11 mouse cellular contexts compared by ENCODE assay signal in the genomic region with DNA sequence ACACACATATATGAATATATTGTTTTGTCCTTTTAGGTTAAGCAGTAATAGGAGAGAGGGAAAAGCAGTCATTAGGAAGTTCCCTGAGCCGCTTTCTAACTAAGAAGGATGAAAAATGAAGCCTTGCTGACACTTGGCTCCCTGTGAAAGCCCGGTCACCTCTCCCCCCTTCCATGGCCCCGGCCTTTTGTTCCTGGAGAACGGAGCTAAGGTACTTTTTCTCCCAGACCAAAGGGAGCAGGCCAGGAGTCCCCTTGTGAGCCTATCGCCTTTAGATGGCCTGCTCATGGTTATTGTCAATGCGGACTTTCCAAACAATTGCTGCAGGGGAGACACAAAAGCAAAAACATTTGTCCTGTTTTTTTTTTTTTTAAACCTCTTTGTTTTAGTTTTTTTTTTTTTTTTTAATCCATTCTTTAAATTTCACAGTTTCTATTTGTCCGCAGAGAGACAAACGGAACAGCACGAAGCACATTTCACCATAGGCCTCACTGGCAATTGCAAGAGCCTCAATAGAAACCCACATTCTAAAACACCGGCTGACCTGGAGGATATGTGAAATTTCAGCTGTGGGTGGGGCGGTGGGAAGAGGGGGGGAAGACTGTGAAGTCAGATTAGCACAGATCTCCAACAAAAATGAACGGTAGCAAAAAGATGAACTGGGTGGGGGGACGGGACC.
DNase-seq lines count a peak whose midpoint lies in the region; ATAC-seq and TF ChIP-seq lines count a peak whose summit lies in the region.
"Had no signal": no experiment of that assay in that cellular context is flagged by ENCODE, and none has a peak within 500 bp of the region (broad histone marks: within the 10 kb centered on the region; RNA-seq: fewer than 3 reads in every experiment).

No protein-coding gene starts in this region.

- TF ChIP-seq CTCF in embryonic fibroblast, embryonic 13.5 days (IDR thresholded peaks at IDR 0.05; ENCODE audit: borderline replicate concordance, insufficient read depth, low read length) = no peak

- no peak for DNase-seq in liver, embryonic 13.5 days
- DNase-seq in liver, embryonic 11.5 days (ENCODE audit: low spot score) = no peak
- no peak for DNase-seq in frontal cortex, adult 2 months (ENCODE audit: extremely low spot score in 1 of 2, low spot score in 1 of 2)
- no peak for DNase-seq in kidney, postnatal 36 days
- no peak for DNase-seq in lung, adult 18-20 months
- DNase-seq: cerebellum, adult 8-10 months; lung, adult 2 months had no signal

- 45% methylated on average over 13 of the region's 13 CpGs for WGBS in liver, embryonic 13.5 days (ENCODE audit: insufficient replicate concordance)
- WGBS in liver, embryonic 11.5 days = 39% methylated on average over 13 of the region's 13 CpGs
- WGBS in intestine, embryonic 15.5 days = 53% methylated on average over 13 of the region's 13 CpGs
- WGBS in neural tube, embryonic 12.5 days = 13% methylated on average over 13 of the region's 13 CpGs

- peaks cover 83% of the 10 kb centered on the region for H3K27me3 ChIP-seq in liver, embryonic 13.5 days
- peaks cover 31% of the 10 kb centered on the region for H3K27me3 ChIP-seq in liver, embryonic 11.5 days (replicated peaks; ENCODE audit: control insufficient read depth, insufficient read depth, low read length)
- H3K27me3 ChIP-seq in intestine, embryonic 15.5 days (replicated peaks) = no peaks in the 10 kb centered on the region
- H3K27me3 ChIP-seq in neural tube, embryonic 12.5 days (replicated peaks) = no peaks in the 10 kb centered on the region
- H3K27me3 ChIP-seq: Patski had no signal

- H3K4me1 ChIP-seq in liver, embryonic 13.5 days (replicated peaks) = peaks cover 57% of the 10 kb centered on the region
- peaks cover 49% of the 10 kb centered on the region for H3K4me1 ChIP-seq in liver, embryonic 11.5 days (replicated peaks; ENCODE audit: control insufficient read depth, insufficient read depth, low read length)
- peaks cover 18% of the 10 kb centered on the region for H3K4me1 ChIP-seq in embryonic fibroblast, embryonic 13.5 days (ENCODE audit: control insufficient read depth, insufficient read depth, low read length)
- H3K4me1 ChIP-seq in intestine, embryonic 15.5 days (replicated peaks) = peaks cover 62% of the 10 kb centered on the region
- H3K4me1 ChIP-seq in neural tube, embryonic 12.5 days = peaks cover 86% of the 10 kb centered on the region

- H3K9ac ChIP-seq in liver, embryonic 13.5 days = no peak overlapping the region
- no peak overlapping the region for H3K9ac ChIP-seq in liver, embryonic 11.5 days (ENCODE audit: low read depth, low read length)
- H3K9ac ChIP-seq in intestine, embryonic 15.5 days = no peak overlapping the region
- peak overlapping the region; percentile 93 for H3K9ac ChIP-seq in neural tube, embryonic 12.5 days

- no peaks in the 10 kb centered on the region for H3K9me3 ChIP-seq in liver, embryonic 13.5 days (replicated peaks)
- no peaks in the 10 kb centered on the region for H3K9me3 ChIP-seq in liver, embryonic 11.5 days (ENCODE audit: control insufficient read depth, low read length)
- H3K9me3 ChIP-seq in intestine, embryonic 15.5 days = no peaks in the 10 kb centered on the region
- H3K9me3 ChIP-seq in neural tube, embryonic 12.5 days = no peaks in the 10 kb centered on the region

- H3K4me2 ChIP-seq in liver, embryonic 13.5 days = no peak overlapping the region
- no peak overlapping the region; the same call in 1 of the 2 replicates for H3K4me2 ChIP-seq in liver, embryonic 11.5 days
- H3K4me2 ChIP-seq in intestine, embryonic 15.5 days (replicated peaks) = no peak overlapping the region
- peak overlapping the region; percentile 98 for H3K4me2 ChIP-seq in neural tube, embryonic 12.5 days (replicated peaks)

- no peak for TF ChIP-seq POLR2A in embryonic fibroblast, embryonic 13.5 days (IDR thresholded peaks at IDR 0.05; ENCODE audit: low read depth, low read length)

- no peak overlapping the region for H3K4me3 ChIP-seq in liver, embryonic 13.5 days (replicated peaks)
- H3K4me3 ChIP-seq in liver, embryonic 11.5 days (ENCODE audit: low read depth, low read length) = no peak overlapping the region
- no peak overlapping the region for H3K4me3 ChIP-seq in embryonic fibroblast, embryonic 13.5 days (ENCODE audit: insufficient read depth, low read length)
- H3K4me3 ChIP-seq in intestine, embryonic 15.5 days (replicated peaks) = no peak overlapping the region
- no peak overlapping the region for H3K4me3 ChIP-seq in neural tube, embryonic 12.5 days

- peak overlapping the region; percentile 29; the same call in 1 of the 2 replicates for H3K27ac ChIP-seq in liver, embryonic 13.5 days
- H3K27ac ChIP-seq in liver, embryonic 11.5 days (ENCODE audit: low read depth, low read length) = no peak overlapping the region; the same call in 1 of the 2 replicates
- peak overlapping the region; percentile 66 for H3K27ac ChIP-seq in embryonic fibroblast, embryonic 13.5 days (ENCODE audit: insufficient read depth, low read length)
- 0 out of 2 replicates have a peak overlapping the region, but pooled peaks have one; percentile 41 for H3K27ac ChIP-seq in intestine, embryonic 15.5 days
- peak overlapping the region; percentile 54 for H3K27ac ChIP-seq in neural tube, embryonic 12.5 days

- no peak for ATAC-seq in liver, embryonic 13.5 days (ENCODE audit: low read depth)
- ATAC-seq in liver, embryonic 11.5 days (replicated peaks; ENCODE audit: low FRiP score) = no peak
- ATAC-seq in intestine, embryonic 15.5 days = no peak
- ATAC-seq in neural tube, embryonic 12.5 days (ENCODE audit: low FRiP score, low read depth) = no peak
- ATAC-seq: Patski had no signal

- H3K36me3 ChIP-seq in liver, embryonic 13.5 days = no peaks in the 10 kb centered on the region
- H3K36me3 ChIP-seq in liver, embryonic 11.5 days (ENCODE audit: control insufficient read depth, insufficient read depth, low read length) = no peaks in the 10 kb centered on the region
- H3K36me3 ChIP-seq in intestine, embryonic 15.5 days = no peaks in the 10 kb centered on the region
- H3K36me3 ChIP-seq in neural tube, embryonic 12.5 days = no peaks in the 10 kb centered on the region
